Mouse (Mus musculus): ENCODE data around the gene Eme2.
"Not testable (repeated sequence)": the region's sequence is repeated elsewhere in the genome, so short reads cannot be mapped to it uniquely, and the experiment has no call there.

Gene Eme2

DNA sequence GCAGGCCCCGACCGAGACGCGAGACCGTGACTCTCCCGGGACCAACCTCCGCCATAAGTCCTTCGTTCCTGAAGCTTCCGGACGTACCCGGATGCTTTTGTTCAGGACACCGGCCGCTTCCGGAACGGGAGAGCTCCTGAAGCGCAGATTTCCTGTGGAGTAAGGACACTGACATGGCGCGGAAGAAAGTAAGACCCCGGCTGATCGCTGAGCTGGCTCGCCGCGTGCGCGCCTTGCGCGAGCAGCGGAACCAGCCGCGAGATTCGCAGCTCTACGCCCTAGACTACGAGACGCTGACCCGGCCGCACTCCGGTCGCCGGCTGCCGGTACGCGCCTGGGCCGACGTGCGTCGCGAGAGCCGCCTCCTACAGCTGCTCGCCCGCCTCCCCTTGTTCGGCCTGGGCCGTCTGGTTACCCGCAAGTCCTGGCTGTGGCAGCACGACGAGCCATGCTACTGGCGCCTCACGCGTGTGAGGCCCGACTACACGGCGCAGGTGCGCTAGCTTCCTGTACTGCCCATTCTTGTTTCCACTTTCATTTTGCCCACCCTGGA, at the start of gene Eme2, which contains the start of gene Mrps34:
Gene Eme2 (minus strand): TSS at position 93 of the 553 bp plus-strand sequence.
Gene Mrps34 (plus strand): TSS at position 122 of the 553 bp plus-strand sequence.
- DNase-seq (ENCODE audit: low spot score in 2 of 2): peak; percentile 76 to 87

DNA sequence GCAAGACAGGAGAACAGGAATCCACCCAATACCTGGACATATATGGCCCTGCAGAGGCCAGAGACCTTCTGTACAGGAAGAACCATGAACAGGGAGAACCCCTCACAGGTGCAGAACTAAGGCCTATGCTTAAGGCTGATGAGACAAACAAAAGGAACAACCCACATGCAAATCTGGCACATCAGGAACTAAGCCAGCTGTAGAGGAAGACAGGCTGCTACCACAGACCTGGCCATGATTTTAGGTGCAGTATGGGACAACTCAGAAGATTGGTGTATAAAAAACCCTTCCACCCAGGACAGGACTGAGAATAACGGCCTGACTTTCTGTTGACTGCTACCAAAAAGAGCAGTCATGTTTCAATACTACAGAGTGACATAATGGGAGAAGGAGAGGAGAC, 48.7 kb upstream of the Eme2 start:
- not testable (repeated sequence) for DNase-seq (ENCODE audit: low spot score in 2 of 2)

DNA sequence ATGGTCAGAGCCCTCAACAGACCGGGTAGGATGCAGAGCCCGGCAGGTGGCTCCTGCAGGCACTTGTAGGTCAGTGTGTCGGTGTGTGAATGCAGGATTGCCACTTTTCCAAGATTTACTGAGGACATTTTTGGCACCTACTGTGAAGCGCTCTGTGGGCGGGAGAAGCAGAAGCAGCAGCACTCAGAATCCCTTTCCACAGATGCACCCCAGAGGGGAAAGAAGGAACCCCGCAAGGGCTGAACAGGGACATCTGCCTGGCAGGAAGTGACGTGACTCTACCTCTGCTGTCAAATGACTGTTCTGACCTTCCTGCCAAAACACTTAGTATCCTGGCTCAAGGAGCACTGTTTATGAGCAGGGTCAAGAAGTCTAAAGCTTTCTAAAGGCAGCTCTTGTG, 48.1 kb upstream of the Eme2 start:
- DNase-seq (ENCODE audit: low spot score in 2 of 2): no peak

DNA sequence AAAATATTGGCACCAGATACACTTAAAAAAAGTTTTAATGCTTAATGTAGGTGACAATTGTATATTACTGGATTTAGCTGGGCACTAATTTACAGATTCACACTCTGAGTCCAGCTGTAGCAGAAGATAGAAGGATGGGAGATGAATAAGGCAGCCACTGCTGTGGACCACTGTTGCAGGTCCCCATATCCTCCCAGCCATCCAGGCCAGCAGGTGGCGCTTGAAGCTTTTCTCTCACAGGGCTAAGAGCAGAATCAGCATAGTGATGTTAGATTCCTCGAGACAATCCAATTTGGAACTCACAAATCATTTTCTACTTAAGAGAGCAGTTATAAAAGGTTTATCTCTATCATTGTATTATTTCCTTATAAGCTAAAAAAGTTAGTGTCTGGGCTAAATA, 47.6 kb upstream of the Eme2 start:
- peak; percentile 52 to 69 for DNase-seq (ENCODE audit: low spot score in 2 of 2)

DNA sequence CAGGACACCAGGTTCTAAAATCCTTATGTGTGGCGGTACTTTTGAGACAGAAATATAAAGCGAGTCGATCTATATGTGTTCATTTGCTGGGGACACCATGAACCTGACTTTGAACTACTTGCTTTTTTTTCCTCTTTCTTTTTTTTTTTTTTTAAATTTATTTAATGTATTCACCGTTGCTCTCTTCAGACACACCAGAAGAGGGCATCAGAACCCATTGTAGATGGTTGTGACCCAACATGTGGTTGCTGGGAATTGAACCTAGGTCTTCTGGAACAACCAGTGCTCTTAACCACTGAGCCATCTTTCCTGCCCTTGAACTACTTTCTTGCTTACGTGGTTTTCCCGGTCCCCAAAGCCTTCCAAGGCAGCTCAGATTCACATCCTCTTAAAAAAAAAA, 42.4 kb upstream of the Eme2 start:
- DNase-seq (ENCODE audit: low spot score in 2 of 2): no peak

DNA sequence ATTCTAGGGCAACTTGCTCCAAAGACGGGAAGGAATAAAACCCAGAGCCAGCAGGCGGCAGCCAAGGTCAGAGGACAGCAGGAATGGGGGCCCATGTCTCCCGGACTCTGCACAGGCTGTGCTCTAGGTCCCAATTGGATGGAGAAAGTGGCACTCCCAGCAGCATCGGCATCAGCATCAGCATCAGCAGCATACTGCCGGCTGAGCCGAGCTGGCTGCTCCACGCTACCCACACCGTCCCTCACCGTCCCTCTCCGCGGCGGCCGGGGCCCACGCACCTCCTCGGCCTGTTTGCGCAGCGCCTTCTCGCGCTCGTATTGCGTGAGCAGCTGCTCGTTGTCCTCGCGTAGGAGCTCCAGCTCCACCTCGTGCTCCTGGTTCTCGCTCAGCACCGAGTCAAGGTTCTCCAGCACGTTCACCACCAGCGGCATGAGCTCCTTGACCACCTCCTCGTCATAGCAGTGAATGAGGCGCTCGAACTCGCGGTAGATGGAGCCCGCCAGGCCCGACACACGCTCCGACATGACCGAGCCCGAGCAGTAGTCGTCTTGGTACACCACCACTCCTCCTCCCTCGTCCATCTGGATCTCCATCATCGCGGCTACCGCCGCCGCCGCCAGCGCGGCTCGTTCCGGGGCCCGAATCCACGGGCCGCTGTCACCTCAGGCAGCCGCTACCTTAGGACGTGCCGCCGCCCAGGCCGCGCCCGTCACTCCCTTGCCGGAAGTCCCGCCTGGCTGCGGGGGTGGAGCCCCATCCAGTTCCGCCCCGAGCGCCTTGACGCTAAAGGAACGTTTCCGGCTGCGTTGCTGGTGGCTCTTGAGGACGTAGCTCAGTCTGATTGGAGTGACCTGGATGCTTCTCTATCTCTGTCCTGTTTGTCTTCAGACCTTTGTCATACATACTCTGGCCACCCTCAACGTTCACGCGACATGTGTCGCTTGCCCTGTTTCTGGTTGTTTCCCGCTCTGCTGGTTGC, 41.7 kb upstream of the Eme2 start, which contains the start of gene Mapk8ip3:
Gene Mapk8ip3 (minus strand): TSS at position 719 of the 979 bp plus-strand sequence.
- peak; percentile 97 to 98 for DNase-seq (ENCODE audit: low spot score in 2 of 2)

DNA sequence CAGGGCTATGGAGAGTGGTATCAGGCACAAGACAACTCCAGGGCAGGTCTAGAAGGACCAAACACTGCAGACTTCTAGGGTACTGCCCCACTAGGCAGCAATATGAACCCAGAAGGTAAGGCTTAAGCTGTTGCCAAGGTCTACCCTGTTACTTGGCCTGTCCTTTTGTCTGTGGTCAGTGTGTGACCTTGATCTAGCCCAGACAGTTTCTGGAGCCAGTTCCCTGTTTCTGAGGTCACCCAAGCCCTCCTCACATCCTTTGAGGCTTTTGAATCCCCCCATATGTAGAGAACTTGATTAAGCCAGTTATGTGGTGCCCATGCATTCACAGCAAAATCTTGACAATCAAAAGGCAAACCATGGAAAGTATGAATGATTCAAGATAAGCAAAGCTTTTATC, 40.8 kb upstream of the Eme2 start:
- no peak for DNase-seq (ENCODE audit: low spot score in 2 of 2)

DNA sequence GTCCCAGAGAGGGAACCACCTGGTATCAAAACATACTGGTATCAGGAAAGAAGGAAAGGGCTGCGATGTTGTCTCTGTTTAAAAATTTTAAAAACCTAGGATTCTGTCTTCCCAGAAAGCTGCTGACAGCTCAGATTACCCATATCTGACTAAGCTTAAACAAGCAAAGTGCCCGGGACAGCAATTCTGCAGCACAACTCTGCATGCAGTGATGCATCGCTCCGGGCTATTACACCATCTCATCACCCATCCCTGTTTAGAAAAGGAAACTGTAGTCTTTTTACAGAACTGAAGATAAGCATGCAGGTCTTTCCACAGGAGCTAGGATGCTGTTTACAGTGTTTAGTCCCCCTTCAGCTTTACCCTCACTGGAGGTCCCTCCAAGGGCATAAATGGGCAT, 40.0 kb upstream of the Eme2 start:
- DNase-seq (ENCODE audit: low spot score in 2 of 2): no peak

DNA sequence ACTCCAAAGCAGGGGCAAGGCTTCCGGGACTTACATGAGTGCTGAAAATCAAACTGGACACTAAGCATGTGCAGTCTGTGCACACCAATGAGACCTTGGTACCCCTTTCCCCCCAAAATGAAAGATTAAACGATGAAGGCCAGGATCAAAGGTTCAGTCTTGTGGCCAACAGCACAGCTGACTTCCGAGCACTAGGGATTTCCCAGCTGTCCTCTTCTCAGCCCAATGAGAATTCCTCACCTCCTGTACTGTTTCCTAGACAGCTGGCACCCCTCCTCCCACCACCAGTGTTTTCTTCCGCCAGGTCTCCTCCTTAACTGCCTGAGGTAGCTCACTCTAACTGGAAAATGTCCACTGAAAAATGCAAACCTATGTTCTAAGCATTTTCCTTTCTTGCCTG, 38.3 kb upstream of the Eme2 start:
- no peak for DNase-seq (ENCODE audit: low spot score in 2 of 2)

DNA sequence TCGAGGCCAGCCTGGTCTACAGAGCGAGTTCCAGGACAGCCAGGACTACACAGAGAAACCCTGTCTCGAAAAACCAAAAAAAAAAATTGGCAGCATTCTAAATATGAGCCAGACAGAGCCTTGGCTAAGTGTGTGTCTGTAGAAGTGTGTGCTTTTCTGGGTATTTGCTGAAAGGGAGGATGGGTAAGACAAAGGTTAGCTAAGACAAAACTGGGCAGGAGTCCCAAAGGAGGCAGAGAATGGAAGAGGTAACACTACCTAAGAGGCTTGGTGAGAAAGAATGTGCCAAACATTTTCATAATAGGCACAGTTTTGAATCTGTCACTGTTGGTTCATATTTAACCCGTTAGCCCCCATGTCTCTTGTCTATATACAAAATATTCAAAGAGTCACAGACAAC, 37.5 kb upstream of the Eme2 start:
- no peak for DNase-seq (ENCODE audit: low spot score in 2 of 2)

DNA sequence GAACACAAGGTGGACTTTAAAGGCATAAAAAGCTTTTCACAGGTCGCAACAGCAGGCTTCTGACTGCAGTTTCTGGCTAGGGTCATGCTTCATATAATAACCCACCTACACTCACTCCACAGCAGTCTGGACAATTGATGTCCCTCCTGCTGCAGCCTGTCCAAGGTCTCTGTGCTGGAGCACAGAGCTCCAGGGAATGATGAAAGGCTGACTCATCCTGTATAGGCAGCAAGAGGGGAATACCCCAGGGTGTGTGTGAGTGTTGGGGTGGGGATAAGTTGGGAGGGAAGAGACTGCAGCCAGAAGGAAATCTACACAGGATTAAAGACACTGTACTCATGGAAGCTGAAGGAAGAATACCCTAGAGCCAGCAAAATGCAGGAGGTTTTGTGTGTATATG, 34.6 kb upstream of the Eme2 start:
- no peak for DNase-seq (ENCODE audit: low spot score in 2 of 2)

DNA sequence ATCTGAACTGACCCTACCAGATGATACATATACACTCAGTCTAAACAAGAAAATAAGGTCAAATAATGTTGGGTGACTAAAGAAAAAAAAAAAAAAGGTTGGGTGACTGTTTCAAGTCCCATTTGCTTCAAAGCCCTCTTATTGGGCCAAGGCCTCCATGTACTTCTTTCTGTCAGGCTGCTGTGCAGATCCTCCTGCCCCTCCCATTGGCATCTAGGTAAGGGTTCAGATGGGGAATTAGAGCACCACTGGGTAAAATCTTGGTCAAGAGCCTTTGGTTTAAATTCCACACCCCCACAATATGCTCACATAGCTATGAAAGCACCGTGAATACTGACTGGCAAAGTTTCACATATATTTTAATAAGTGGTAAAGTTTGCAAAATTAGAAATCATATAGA, 28.4 kb upstream of the Eme2 start:
- no peak for DNase-seq (ENCODE audit: low spot score in 2 of 2)

DNA sequence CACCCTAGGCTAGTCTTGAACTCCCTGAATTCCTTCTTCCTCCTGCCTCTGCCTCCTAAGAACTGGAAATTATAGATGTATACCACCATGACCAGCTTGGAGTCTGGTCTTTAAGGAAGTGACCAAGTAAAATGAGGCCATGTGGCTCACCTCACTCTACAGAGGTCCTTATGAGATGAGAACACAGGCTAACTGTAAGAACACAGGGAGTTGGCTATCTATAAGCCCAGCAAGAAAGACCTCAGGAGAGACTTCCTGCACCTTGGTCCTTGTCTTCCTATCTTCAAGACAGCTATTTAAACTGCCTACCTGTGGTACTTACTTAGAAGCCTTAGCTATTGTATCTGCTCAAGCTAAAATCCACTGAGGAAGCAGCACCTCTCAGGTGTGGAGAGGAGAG, 19.1 kb upstream of the Eme2 start:
- DNase-seq (ENCODE audit: low spot score in 2 of 2): no peak

DNA sequence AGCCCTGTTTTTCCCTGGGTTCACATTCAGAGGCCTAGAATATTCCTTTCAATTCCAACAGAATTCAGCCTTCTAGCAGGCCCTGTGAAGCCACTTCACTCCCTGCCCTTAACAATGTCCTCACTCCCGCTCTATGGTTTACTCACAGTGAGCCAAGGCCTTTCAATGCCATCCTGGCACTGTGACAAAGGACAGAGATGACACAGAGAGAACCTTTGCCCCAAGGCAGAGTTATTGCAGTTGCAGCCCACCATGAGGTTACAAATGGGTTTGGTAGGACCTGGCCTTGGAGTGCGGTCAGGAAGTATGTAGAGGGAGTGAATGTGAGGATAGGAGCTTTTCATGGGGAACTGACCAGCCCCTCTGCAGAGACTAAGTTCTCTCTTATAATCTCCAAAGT, 12.7 kb upstream of the Eme2 start:
- no peak for DNase-seq (ENCODE audit: low spot score in 2 of 2)

DNA sequence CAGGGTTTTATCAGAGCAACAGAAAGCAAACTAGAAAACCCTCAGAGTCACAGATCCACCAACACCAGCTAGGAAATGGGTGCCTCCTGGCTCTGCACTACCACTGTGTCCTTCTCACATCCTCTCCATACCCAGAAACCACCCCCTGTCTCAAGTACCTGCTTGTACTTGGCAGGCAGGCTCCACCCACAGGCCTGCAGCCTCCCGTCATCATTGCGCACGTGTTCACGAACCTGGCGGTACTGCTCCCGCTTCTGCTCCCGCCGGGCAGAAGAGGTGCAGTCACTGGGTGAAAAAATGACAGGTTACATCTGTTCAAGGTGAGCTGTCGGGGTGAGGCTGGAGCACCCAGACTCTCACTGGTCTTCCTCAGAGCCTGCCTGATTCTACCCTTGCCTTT, 8.9 kb upstream of the Eme2 start:
- DNase-seq (ENCODE audit: low spot score in 2 of 2): peak in 1 of 2 experiments; percentile 66

DNA sequence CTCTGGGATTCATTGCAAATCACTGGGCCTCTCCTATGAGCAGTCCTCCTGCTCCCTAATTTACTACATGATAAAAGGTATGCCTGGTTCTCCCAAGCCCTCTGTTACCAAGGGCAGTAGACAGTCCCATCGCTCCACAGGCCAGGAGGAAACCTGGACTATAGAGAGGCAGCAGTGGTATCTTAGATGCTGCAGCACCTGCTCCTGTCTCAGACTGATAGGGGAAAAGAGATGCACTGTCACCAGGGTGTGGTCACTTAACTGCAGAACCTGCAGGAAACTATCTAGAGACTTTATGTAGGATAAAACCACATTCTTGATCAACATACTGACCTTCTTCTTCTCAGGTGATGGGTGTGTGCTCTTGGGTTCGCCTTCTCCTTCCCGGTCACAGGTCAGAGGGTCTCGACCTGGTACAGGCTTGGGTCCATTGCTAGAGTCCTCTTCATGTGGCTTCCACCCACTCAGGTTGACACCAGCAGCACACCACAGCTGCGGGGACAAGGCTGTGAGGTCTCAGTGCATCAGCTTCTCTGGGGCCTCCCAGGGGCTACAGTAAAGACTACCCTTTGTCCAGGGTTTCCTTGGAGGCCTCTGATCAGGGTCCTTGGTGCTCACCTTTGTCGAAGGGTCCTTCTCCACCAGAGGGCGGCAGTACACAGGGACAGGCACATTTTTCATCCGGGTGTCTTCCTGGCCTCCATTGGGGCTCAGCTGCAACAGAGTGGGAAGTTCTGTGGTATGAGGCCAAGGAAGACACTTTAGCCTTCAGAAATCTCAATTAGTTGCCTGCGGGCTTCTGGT, 8.0 kb upstream of the Eme2 start:
- DNase-seq (ENCODE audit: low spot score in 2 of 2): peak; percentile 78 to 86

DNA sequence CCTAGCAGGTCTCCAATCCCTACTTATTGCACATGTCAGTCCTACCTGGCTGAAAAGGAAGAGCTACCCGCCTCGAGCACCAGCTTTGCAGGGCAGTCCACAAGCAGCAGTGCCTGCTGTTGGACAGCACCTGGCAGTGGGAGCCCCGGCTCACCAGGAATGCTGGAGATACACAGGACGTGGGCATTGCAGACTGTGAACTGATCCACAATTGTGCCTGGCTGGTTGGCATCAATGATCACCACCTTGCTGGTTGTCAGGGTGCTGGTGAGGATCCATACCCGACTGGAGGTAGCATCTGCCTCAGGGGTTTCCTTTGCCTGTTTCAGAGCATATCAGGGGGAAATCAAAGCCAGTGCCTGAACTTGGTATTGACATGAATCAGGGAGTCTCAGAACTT, 7.2 kb upstream of the Eme2 start:
- DNase-seq (ENCODE audit: low spot score in 2 of 2): peak in 1 of 2 experiments; percentile 66

DNA sequence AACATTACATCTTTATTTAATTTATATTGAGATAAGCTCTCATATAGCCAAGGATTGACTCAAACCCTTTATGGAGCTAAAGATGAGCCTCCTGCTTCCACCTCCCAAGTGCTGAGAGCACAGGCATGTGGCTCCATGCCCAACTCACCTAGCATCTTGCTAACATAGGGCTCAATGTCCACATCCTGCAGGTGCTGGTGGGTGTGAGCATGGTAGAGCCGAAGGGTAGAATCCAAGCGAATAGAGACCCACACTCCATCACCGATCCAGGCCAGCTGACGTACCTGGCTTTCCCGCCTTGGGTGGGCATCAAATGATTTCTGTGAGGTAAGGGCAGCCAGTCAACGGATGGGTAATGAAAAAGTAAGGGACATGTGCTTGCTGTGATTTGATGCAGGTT, 5.1 kb upstream of the Eme2 start:
- DNase-seq (ENCODE audit: low spot score in 2 of 2): peak in 1 of 2 experiments; percentile 58

DNA sequence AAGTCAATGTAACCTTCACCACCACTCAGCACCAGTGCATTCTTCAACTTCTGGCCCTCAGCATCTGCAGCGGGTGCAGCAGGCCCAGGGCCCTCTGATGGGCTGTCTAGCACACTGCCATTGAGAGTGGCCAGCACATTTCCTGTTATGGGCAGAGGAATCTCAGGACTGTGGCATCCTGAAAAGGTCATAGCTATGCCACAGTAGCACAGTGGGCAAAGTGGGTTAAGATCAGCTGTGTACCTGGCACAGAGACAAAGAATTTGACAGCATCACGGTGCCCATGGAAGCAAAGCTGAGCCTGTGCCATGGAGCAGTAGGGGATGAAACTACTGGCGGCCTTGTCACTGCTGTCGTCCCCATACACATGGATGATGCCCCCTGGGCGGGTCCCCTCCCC, 4.3 kb upstream of the Eme2 start:
- peak in 1 of 2 experiments; percentile 59 for DNase-seq (ENCODE audit: low spot score in 2 of 2)

DNA sequence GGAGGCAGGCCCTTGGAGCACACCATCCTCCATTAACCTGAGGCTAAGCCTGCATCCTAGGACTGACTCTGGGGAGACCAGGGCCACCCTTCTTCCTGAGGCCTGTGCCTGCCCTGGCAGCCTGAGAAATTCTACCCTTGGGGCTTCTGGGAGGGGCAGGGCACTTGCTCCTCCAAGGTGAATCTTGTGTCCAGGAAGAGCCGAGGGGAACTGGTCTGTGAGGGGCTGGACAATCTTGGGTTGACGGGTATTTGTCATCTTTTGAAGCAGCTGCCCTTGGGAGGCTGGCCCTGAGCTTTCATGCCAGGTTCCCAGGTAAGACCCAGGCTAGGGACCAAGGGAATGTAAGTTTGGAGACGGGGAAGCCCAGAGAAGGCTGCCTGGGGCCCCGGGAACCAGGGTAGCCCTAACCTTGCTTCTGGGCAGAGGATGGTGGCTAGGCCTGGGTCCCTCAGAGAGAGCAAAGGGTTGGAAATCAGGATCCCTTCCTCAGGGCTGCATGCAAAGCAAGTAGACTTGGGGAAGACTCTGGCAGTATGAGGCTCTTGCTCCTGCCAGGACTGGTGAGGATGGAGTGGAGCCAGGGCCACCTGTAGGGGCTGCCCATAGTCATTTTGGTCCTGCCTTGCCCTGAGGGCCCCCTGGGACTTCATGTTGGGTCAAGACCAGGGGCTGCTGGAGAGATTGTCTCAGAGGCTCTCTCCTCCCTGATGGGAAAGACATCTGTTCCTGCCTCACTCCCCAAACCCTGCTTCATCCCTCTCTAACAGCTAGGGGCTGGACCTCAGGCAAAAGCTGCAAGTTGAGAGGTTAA, 3.4 kb upstream of the Eme2 start:
- DNase-seq (ENCODE audit: low spot score in 2 of 2): no peak

DNA sequence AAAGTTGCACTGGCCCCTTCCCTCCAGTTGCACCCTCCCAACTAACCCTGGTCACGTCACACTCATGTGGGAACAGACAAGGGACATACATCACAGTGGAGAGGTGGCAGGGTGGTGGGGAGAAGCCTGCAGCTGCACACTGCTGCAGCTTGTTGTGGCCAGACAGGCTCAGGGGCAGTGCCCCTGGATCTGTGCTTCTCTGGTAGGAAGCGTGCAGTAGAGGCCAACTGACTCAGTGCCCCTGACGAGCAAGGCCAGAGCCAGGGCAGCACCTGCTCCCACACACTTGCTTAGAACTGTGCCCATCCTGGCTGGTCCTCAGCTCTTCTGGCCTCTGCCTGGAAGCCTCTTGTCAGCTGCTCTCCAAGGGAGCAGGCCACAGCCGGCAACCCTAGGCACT, 2.7 kb upstream of the Eme2 start:
- peak in 1 of 2 experiments; percentile 64 for DNase-seq (ENCODE audit: low spot score in 2 of 2)

DNA sequence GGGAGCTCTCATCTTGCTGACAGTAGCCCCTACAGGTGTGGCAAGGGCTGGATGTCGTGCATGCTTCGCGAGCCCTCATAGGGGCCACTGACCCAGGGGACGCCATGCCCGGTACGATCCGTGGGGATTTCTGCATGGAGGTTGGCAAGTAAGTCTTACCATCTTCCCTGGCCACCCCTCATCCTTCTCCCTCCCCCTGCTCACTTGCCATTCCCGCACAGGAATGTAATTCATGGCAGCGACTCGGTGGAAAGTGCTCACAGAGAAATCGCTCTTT, 2.0 kb upstream of the Eme2 start:
- DNase-seq (ENCODE audit: low spot score in 2 of 2): peak in 1 of 2 experiments; percentile 71
